Mouse (Mus musculus) monocyte, adult 59 days (primary cell): ENCODE results near the gene Frmd6. TPM values are rescaled to one million over a fixed set of nuclear protein-coding genes. Genes with fewer than 3 reads are reported as not detected.

Experiments
- total RNA-seq, 2 experiments: library from RNA; stranded (reverse); gene quantifications; one replicate each; pipeline ENCODE4 v1.2.4; 2023

Gene Frmd6
- 1 to 10 TPM; 2.9 to 3.1 TPM for total RNA-seq

GRCm38 (mm10) chr12:70824729-70825650 is at the start of gene Frmd6:
Frmd6 (plus strand) TSS chr12:70825514.

GRCm38 (mm10) chr12:70937571-70938384 is 112.5 kb downstream of the Frmd6 start, which contains the start of gene Actr10:
Actr10 (plus strand) TSS chr12:70937857.

Other genes starting within 250 kb of the Frmd6 start
- 100 to 1,000 TPM in 1 of 2 experiments, 10 to 100 TPM in 1; 91.9 to 112 TPM for gene Actr10, start 112.3 kb downstream of the Frmd6 start, total RNA-seq
- gene Psma3, start 149.1 kb downstream of the Frmd6 start, total RNA-seq = 100 to 1,000 TPM; 162 to 201 TPM
- gene Arid4a, start 190.5 kb downstream of the Frmd6 start, total RNA-seq = 100 to 1,000 TPM in 1 of 2 experiments, 10 to 100 TPM in 1; 86.3 to 111 TPM